Comparison of ENCODE assay signal across 19 mouse cellular contexts in genomic region chr13:54163363-54163762, GRCm38 (mm10). TPM values are rescaled to one million over a fixed set of nuclear protein-coding genes. Genes with fewer than 3 reads are reported as not detected.
A peak's percentile ranks its signal among the peaks of the same experiment; 100 is the strongest.
DNase-seq lines count a peak whose midpoint lies in the region; ATAC-seq lines count a peak whose summit lies in the region.
"Had no signal": no experiment of that assay in that cellular context is flagged by ENCODE, and none has a peak within 500 bp of the region (broad histone marks: within the 10 kb centered on the region; RNA-seq: fewer than 3 reads in every experiment).

No protein-coding gene starts in this region.

- 60% methylated on average over 8 of the region's 8 CpGs for WGBS in embryonic facial prominence, embryonic 14.5 days

- no peaks in the 10 kb centered on the region for H3K36me3 ChIP-seq in embryonic facial prominence, embryonic 14.5 days (ENCODE audit: control insufficient read depth, insufficient read depth, low read length)
- H3K36me3 ChIP-seq: heart, embryonic 10.5 days; hindbrain, embryonic 12.5 days had no signal

- no peak overlapping the region for H3K9ac ChIP-seq in embryonic facial prominence, embryonic 14.5 days (ENCODE audit: low read depth, low read length)
- H3K9ac ChIP-seq: forebrain, embryonic 13.5 days; hindbrain, embryonic 12.5 days had no signal

- peaks cover 6% of the 10 kb centered on the region; the same call in 1 of the 2 replicates for H3K4me1 ChIP-seq in embryonic facial prominence, embryonic 14.5 days (ENCODE audit: control insufficient read depth, insufficient read depth, low read length)
- H3K4me1 ChIP-seq: heart, embryonic 10.5 days had no signal

- no peak overlapping the region for H3K4me3 ChIP-seq in embryonic facial prominence, embryonic 14.5 days (ENCODE audit: low read depth, low read length)
- H3K4me3 ChIP-seq: forebrain, embryonic 13.5 days; heart, embryonic 10.5 days; hindbrain, embryonic 12.5 days had no signal

- no peaks in the 10 kb centered on the region for H3K9me3 ChIP-seq in embryonic facial prominence, embryonic 14.5 days (ENCODE audit: control insufficient read depth, low read length)
- H3K9me3 ChIP-seq: forebrain, embryonic 13.5 days; heart, embryonic 10.5 days; hindbrain, embryonic 12.5 days had no signal

- H3K27me3 ChIP-seq in embryonic facial prominence, embryonic 14.5 days (replicated peaks; ENCODE audit: control insufficient read depth, insufficient read depth, low read length) = no peaks in the 10 kb centered on the region
- H3K27me3 ChIP-seq: forebrain, embryonic 13.5 days; hindbrain, embryonic 12.5 days had no signal

- ATAC-seq in embryonic facial prominence, embryonic 14.5 days (ENCODE audit: low read depth) = no peak
- ATAC-seq: activated CD4-positive, CD25-positive, alpha-beta regulatory T cell, adult 4 months; forebrain, embryonic 13.5 days; hindbrain, embryonic 16.5 days; Patski had no signal

- no peak overlapping the region for H3K27ac ChIP-seq in embryonic facial prominence, embryonic 14.5 days (replicated peaks; ENCODE audit: low read depth, low read length)
- H3K27ac ChIP-seq: forebrain, embryonic 13.5 days; heart, embryonic 10.5 days; hindbrain, embryonic 12.5 days had no signal

- DNase-seq in left cerebral cortex, adult 18-20 months (ENCODE audit: low spot score in 2 of 2) = peak; percentile 52 to 62
- no peak for DNase-seq in left cerebral cortex, postnatal 4 days
- peak; percentile 57 to 69 for DNase-seq in right cerebral cortex, adult 2 months (ENCODE audit: low spot score in 2 of 2)
- DNase-seq in right cerebral cortex, postnatal 4 days = no peak
- DNase-seq in embryonic facial prominence, embryonic 14.5 days (ENCODE audit: low spot score) = peak; percentile 41
- no peak for DNase-seq in layer of hippocampus, adult 9-10 months (ENCODE audit: low spot score)
- DNase-seq: adrenal gland, postnatal 14 days; cerebellum, adult 2 months; cerebellum, postnatal 10 days; gastrocnemius, postnatal 10 days; heart, adult 18-20 months; heart, postnatal 10 days; heart, postnatal 4 days had no signal

- no peak overlapping the region for H3K4me2 ChIP-seq in embryonic facial prominence, embryonic 14.5 days (ENCODE audit: low read depth, low read length)
- H3K4me2 ChIP-seq: forebrain, embryonic 13.5 days; hindbrain, embryonic 12.5 days had no signal

- intact Hi-C loops in left cerebral cortex, postnatal 4 days (cut with DNase I) = no loop called here

RNA-seq across cellular contexts. Expression of gene Hrh2, which starts 28.6 kb away (rescaled TPM):
- 10 to 100 TPM; 15.3 to 15.5 TPM for total RNA-seq in left cerebral cortex, adult 18-20 months (2021)
- total RNA-seq in left cerebral cortex, postnatal 4 days (2021) = 1 to 10 TPM; 3.9 to 4.1 TPM
- polyA plus RNA-seq in embryonic facial prominence, embryonic 14.5 days (2014; fragmentation: Nextera tagmentation; extraction: Ambion mirVana) = 0.12 and 0.31 TPM in 2 replicates
- polyA plus RNA-seq: Patski had no signal

Comparison
In these comparisons a context has a peak if more than half of its experiments do, and no peak if none do; other contexts are left out.
1. DNase-seq: peak in left cerebral cortex, adult 18-20 months (2 of 2), right cerebral cortex, adult 2 months (2 of 2) and embryonic facial prominence, embryonic 14.5 days (single experiment); none in left cerebral cortex, postnatal 4 days (single experiment), right cerebral cortex, postnatal 4 days (single experiment) and layer of hippocampus, adult 9-10 months (single experiment).